Mouse (Mus musculus) G1E (cell line): ENCODE measurements at regions not wholly inside any gene's neighbourhood (a gene's known extent, or its start where the extent isn't known, plus 50 kb on each side); places are given as distances from the start of the nearest gene placed in this dataset.

ENCODE experiments used
- ATAC-seq: 2 replicates; pipeline ENCODE4 v1.8.0; 2016; ENCODE audit warnings: mild to moderate bottlenecking; ENCODE audit not compliant: insufficient number of reproducible peaks, poor library complexity, low FRiP score, severe bottlenecking; ENCODE audit errors: extremely low read depth
- DNase-seq: peaks from one replicate; pipeline ENCODE4 v3.0.0; 2012; ENCODE audit warnings: low spot score
- H3K27me3 ChIP-seq: 2 replicates; pipeline ENCODE4 v1.6.1; 2012; ENCODE audit warnings: mild to moderate bottlenecking, low read length, inconsistent platforms; ENCODE audit not compliant: insufficient read depth
- H3K36me3 ChIP-seq: replicated peaks from 2 replicates; pipeline ENCODE3; 2012; ENCODE audit warnings: mild to moderate bottlenecking, inconsistent platforms
- H3K4me1 ChIP-seq: 2 replicates; pipeline ENCODE4 v1.6.1; 2012; ENCODE audit warnings: low read depth, low read length, inconsistent platforms, mixed read lengths; ENCODE audit not compliant: insufficient read depth
- H3K4me3 ChIP-seq: 2 replicates; pipeline ENCODE4 v1.5.1; 2012; ENCODE audit warnings: low read depth, mild to moderate bottlenecking, inconsistent platforms, low read length, moderate library complexity, mixed read lengths
- H3K9me3 ChIP-seq: replicated peaks from 2 replicates; pipeline ENCODE4 v1.6.1; 2012; ENCODE audit warnings: inconsistent platforms
- CTCF ChIP-seq: IDR thresholded peaks from 2 replicates; pipeline ENCODE4 v1.5.1; 2012; ENCODE audit warnings: low read depth, low read length, inconsistent platforms, mixed read lengths
- GATA1 ChIP-seq: IDR thresholded peaks from 2 replicates; pipeline ENCODE4 v1.6.1; 2012; ENCODE audit warnings: borderline replicate concordance, low read length, inconsistent platforms, mixed read lengths
- GATA2 ChIP-seq: IDR thresholded peaks from 2 replicates; pipeline ENCODE4 v1.6.1; 2012; ENCODE audit warnings: low read depth, low read length, inconsistent platforms, borderline replicate concordance
- POLR2AphosphoS5 ChIP-seq: IDR thresholded peaks from 2 replicates; pipeline ENCODE4 v1.6.1; 2012; ENCODE audit warnings: low read depth, low read length, inconsistent platforms; ENCODE audit not compliant: insufficient replicate concordance
- TAL1 ChIP-seq: conservative IDR thresholded peaks from 2 replicates; pipeline ENCODE4 v1.6.1; 2012; ENCODE audit warnings: low read depth, low read length, inconsistent platforms, mixed read lengths

DNA sequence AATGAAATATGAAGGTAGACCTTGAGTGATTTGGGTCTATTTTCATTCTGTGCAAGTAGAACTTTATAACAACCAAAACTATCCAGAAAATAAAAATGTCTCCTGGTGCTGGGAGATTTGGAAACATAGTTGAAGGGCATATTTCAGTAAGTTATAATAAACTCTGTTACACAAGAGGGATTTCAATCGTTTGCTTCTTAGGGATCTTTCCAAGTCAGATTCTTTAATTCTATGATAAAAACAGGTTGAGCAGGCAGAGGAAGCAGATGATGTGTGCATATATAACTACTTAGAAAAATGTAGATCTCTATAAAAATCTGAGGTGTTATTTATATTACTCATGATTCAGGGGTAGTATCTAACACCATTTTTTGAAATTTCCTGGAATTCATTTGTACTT is 498.3 kb downstream of the Lmo4 start:
- Histone ChIP-seq H3K4me3 (no peak overlapping the region), H3K27me3 (no peaks in the 10 kb centered on the region), H3K36me3 (no peaks in the 10 kb centered on the region), H3K4me1 (no peaks in the 10 kb centered on the region), H3K9me3 (peaks cover 23% of the 10 kb centered on the region)
- no peak for DNase-seq
- TF ChIP-seq POLR2AphosphoS5 (no peak), CTCF (no peak), GATA2 (no peak), GATA1 (no peak), TAL1 (no peak)
- no peak for ATAC-seq

DNA sequence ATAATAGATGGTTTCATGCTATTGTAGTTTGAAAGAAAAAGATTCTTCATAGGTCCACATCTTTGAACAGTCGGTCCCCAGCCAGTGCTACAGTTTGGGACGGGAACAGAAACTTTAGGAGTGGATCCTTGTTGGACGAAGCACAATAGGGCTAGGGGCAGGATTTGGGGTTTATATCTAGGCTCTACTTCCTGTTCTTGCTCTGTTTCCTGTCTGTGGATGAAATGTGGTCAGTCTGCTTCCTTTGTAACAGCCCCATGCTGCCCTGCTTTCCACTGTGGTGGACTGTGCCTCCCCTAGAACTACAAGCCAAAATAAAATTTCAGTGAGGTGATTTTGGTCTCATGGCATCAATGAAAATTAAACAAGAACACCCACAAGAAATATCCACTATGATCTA is 510.2 kb downstream of the Lmo4 start:
- no peaks in the 10 kb centered on the region for H3K36me3 ChIP-seq
- no peak for ATAC-seq
- DNase-seq, result no peak
- H3K4me3 ChIP-seq, result no peak overlapping the region
- TF ChIP-seq GATA1, result no peak
- no peak for TF ChIP-seq CTCF
- TF ChIP-seq TAL1, result no peak
- no peak for TF ChIP-seq POLR2AphosphoS5
- TF ChIP-seq GATA2, result no peak
- H3K4me1 ChIP-seq, result no peaks in the 10 kb centered on the region
- no peaks in the 10 kb centered on the region for H3K27me3 ChIP-seq
- peaks cover 10% of the 10 kb centered on the region for H3K9me3 ChIP-seq

DNA sequence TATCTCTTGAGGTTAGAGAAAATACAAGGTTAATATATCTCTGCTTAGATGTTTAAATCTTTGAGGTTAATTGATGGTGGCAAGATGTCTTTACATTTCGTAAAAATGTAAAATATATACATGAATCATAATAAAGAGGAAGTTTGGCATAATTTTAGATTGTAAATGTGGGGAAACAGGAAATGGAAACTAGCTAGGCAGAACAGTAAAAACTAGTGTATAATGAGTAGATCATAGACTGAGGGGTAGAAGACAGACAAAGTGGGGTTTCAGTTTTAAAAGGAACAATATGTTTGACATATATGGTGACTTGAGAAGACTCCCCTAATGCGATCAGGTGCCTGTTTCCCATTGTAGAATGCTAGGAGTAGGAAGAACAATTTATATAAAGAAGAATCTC is 519.3 kb downstream of the Lmo4 start:
- no peaks in the 10 kb centered on the region for H3K27me3 ChIP-seq
- H3K36me3 ChIP-seq, result no peaks in the 10 kb centered on the region
- H3K9me3 ChIP-seq, result peaks cover 10% of the 10 kb centered on the region
- H3K4me1 ChIP-seq, result no peaks in the 10 kb centered on the region
- H3K4me3 ChIP-seq, result no peak overlapping the region
- TF ChIP-seq GATA1 (no peak), POLR2AphosphoS5 (no peak), GATA2 (no peak), CTCF (no peak), TAL1 (no peak)
- no peak for ATAC-seq
- no peak for DNase-seq

DNA sequence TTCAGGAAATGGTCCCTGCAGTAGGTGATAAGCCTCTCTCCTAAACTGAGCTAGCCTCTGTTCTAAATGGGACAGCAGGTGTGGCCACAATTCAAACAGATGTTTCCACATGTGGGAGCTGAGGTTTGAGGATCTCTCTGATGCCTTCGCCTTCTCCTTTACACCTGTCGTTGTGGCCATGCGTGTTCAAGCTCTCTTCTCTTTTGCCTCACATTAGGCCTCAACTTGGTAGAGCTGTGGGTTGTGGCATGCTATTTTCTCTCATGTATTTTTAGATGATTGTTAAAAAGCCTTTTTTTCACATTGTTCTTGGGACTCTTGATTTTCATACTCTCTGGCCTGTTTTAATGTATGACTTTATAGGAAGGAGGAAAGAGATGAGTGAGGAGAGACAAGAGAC is 526.8 kb downstream of the Lmo4 start:
- no peaks in the 10 kb centered on the region for H3K27me3 ChIP-seq
- TF ChIP-seq GATA2 (no peak), TAL1 (no peak), POLR2AphosphoS5 (no peak), CTCF (no peak), GATA1 (no peak)
- no peaks in the 10 kb centered on the region for H3K4me1 ChIP-seq
- DNase-seq (no peak), ATAC-seq (no peak)
- H3K4me3 ChIP-seq, result no peak overlapping the region
- no peaks in the 10 kb centered on the region for H3K36me3 ChIP-seq
- H3K9me3 ChIP-seq, result peaks cover 8% of the 10 kb centered on the region

DNA sequence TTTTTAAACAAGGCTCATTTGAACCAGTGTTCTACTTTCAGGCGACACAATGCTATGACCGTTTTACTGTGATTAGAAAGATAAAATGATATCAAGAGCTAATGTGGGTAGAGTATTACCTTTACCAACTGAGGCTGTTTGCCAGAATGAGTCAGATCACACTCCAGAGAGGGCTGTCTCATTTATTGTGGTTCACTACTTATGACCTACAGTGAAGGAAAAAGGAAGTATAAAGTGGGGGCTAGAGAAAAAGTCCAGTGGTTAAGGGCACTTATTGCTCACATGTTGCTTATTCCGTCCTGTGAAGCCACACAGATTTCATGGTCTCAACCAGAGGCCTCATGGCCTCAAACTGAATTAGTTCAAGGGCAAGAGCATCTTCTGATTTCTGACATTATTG is 530.2 kb downstream of the Lmo4 start:
- H3K27me3 ChIP-seq, result no peaks in the 10 kb centered on the region
- no peaks in the 10 kb centered on the region for H3K36me3 ChIP-seq
- no peak overlapping the region for H3K4me3 ChIP-seq
- ATAC-seq (no peak), DNase-seq (no peak)
- H3K9me3 ChIP-seq, result peaks cover 5% of the 10 kb centered on the region
- H3K4me1 ChIP-seq, result no peaks in the 10 kb centered on the region
- TF ChIP-seq POLR2AphosphoS5, result no peak
- TF ChIP-seq TAL1, result no peak
- TF ChIP-seq CTCF, result no peak
- no peak for TF ChIP-seq GATA1
- TF ChIP-seq GATA2, result no peak

DNA sequence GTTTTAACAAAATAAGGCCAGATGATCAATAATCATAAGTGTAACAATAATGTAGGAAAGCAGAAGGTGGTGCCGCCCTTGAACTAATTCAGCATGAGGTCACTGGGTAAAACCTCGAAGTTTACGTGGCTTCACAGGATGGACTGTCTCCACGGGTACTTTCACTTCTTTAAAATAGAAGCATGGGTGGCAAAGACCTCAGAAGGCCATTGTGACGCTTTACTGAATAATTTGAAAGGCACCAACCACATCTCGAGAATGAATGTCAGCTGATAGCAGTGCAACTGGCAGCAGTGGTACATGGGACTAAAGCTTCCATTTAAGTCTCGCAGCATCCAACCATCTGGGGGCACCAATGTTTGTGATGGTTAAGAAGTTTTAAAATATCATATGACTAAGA is 530.6 kb downstream of the Lmo4 start:
- no peak for TF ChIP-seq GATA1
- TF ChIP-seq GATA2, result no peak
- TF ChIP-seq POLR2AphosphoS5, result no peak
- no peak for TF ChIP-seq TAL1
- no peak for TF ChIP-seq CTCF
- no peaks in the 10 kb centered on the region for H3K4me1 ChIP-seq
- ATAC-seq (no peak), DNase-seq (no peak)
- peaks cover 5% of the 10 kb centered on the region for H3K9me3 ChIP-seq
- H3K27me3 ChIP-seq, result no peaks in the 10 kb centered on the region
- no peak overlapping the region for H3K4me3 ChIP-seq
- H3K36me3 ChIP-seq, result no peaks in the 10 kb centered on the region

DNA sequence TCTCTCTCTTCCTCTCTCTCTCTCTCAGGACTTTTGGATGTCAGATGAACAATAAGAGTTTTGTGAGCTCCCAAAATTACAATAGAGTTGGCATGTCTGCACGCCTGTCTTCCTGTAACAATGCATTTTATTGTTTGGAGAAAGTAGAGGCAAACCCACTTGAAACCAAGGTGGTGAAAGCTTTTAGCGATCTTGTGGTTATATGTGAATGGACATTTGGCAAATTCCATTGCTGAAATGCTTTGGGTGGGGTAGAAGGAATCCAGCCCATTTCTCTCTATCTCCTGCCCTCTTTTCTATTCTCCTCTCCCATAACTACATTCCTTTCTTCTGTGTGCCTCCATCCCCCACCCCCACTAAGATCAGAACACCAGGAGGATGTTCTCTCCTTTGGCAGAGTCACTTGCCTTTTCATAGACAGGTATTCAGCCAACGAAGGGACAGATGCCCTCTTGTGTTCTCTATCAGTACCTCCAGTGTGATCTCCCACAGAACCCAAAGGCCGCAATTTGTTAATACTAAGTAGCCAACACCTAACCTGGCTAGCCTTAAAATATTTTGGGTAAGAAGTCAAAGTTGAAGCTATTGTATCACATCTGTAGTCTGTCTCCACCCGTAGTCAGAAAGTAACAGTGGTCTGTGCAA is 542.9 kb downstream of the Lmo4 start:
- H3K9me3 ChIP-seq, result peaks cover 16% of the 10 kb centered on the region
- TF ChIP-seq POLR2AphosphoS5, result no peak
- no peak for TF ChIP-seq GATA1
- TF ChIP-seq TAL1, result no peak
- no peak for TF ChIP-seq CTCF
- no peak for TF ChIP-seq GATA2
- H3K36me3 ChIP-seq, result no peaks in the 10 kb centered on the region
- H3K4me3 ChIP-seq, result no peak overlapping the region
- ATAC-seq, result no peak
- H3K4me1 ChIP-seq, result no peaks in the 10 kb centered on the region
- H3K27me3 ChIP-seq, result no peaks in the 10 kb centered on the region
- DNase-seq, result no peak
